Mouse (Mus musculus): ENCODE measurements at regions not wholly inside any gene's neighbourhood (a gene's known extent, or its start where the extent isn't known, plus 50 kb on each side); places are given as distances from the start of the nearest gene placed in this dataset.

- DNase-seq, result no peak
These were observed 103.3 kb upstream of the Prdm1 start for GRCm38 (mm10) chr10:44631584-44631983.

GRCm38 (mm10) chr10:44630485-44630884 is 102.2 kb upstream of the Prdm1 start:
- DNase-seq, result no peak

- no peak for DNase-seq
These were observed 100.1 kb upstream of the Prdm1 start for GRCm38 (mm10) chr10:44628387-44628786.

GRCm38 (mm10) chr10:44627431-44627830 is 99.1 kb upstream of the Prdm1 start:
- no peak for DNase-seq

- DNase-seq, result no peak
These were observed 97.2 kb upstream of the Prdm1 start for GRCm38 (mm10) chr10:44625521-44625920.

- DNase-seq, result no peak
These were observed 87.3 kb upstream of the Prdm1 start for GRCm38 (mm10) chr10:44615586-44615985.

- DNase-seq, result no peak
These were observed 84.3 kb upstream of the Prdm1 start for GRCm38 (mm10) chr10:44612571-44612970.

- no peak for DNase-seq
These were observed 83.1 kb upstream of the Prdm1 start for GRCm38 (mm10) chr10:44611399-44611798.

GRCm38 (mm10) chr10:44609187-44609586 is 80.9 kb upstream of the Prdm1 start:
- DNase-seq, result no peak

GRCm38 (mm10) chr10:44607334-44607851 is 79.1 kb upstream of the Prdm1 start:
- no peak for DNase-seq

GRCm38 (mm10) chr10:44604512-44604911 is 76.2 kb upstream of the Prdm1 start:
- no peak for DNase-seq

- DNase-seq, result no peak
These were observed 75.2 kb upstream of the Prdm1 start for GRCm38 (mm10) chr10:44603461-44603860.

GRCm38 (mm10) chr10:44601550-44601949 is 73.2 kb upstream of the Prdm1 start:
- no peak for DNase-seq

GRCm38 (mm10) chr10:44599964-44600334 is 71.6 kb upstream of the Prdm1 start:
- no peak for DNase-seq

GRCm38 (mm10) chr10:44599331-44599963 is 71.1 kb upstream of the Prdm1 start:
- no peak for DNase-seq

GRCm38 (mm10) chr10:44598615-44599014 is 70.3 kb upstream of the Prdm1 start:
- no peak for DNase-seq

GRCm38 (mm10) chr10:44595932-44596331 is 67.6 kb upstream of the Prdm1 start:
- DNase-seq, result no peak

- DNase-seq, result no peak
These were observed 61.5 kb upstream of the Prdm1 start for GRCm38 (mm10) chr10:44589842-44590241.

- no peak for DNase-seq
These were observed 61.1 kb upstream of the Prdm1 start for GRCm38 (mm10) chr10:44589352-44589751.

- DNase-seq, result no peak
These were observed 54.4 kb upstream of the Prdm1 start for GRCm38 (mm10) chr10:44582736-44583135.
